Mouse (Mus musculus): Measurements from ENCODE around the gene S1pr2. TPM values are rescaled to one million over a fixed set of nuclear protein-coding genes. Genes with fewer than 3 reads are reported as not detected.

The S1pr2 gene
- polyA plus RNA-seq, 2 experiments = 1.3 to 2.3 TPM

GRCm38 (mm10) chr9:20951441-20951840 lies 25.1 kb downstream of the S1pr2 start:
- peak overlapping the region; percentile 86 to 91 for H3K4me3 ChIP-seq (ENCODE audit: insufficient read depth in 1 of 2, low read depth in 2 of 2, low read length in 2 of 2)
- H3K27ac ChIP-seq = peak overlapping the region; percentile 26
- ATAC-seq (ENCODE audit: insufficient read depth) (no peak), DNase-seq (ENCODE audit: low read depth in 3 of 3, low spot score in 3 of 3) (no peak)
- H3K9me3 ChIP-seq (ENCODE audit: control insufficient read depth, low read length) = no peaks in the 10 kb centered on the region
- no peaks in the 10 kb centered on the region for H3K27me3 ChIP-seq (ENCODE audit: control insufficient read depth, insufficient read depth, low read length)
- peaks cover 12 to 33% of the 10 kb centered on the region in 2 experiments; a peak in 3 of 4 replicates for H3K4me1 ChIP-seq (replicated peaks; ENCODE audit: control insufficient read depth in 2 of 2, insufficient read depth in 2 of 2, low read length in 1 of 2)
- peaks cover 4% of the 10 kb centered on the region for H3K36me3 ChIP-seq (replicated peaks; ENCODE audit: control insufficient read depth, insufficient read depth, low read depth)
- peak overlapping the region; percentile 89 for H3K4me2 ChIP-seq (ENCODE audit: low read depth)
- TF ChIP-seq EP300 (IDR thresholded peaks at IDR 0.05; ENCODE audit: low read depth) = no peak
- TF ChIP-seq CTCF (IDR thresholded peaks at IDR 0.05; ENCODE audit: low read depth) = no peak
- H3K9ac ChIP-seq (replicated peaks) = peak overlapping the region; percentile 95
- 11% methylated on average over 14 of the region's 14 CpGs for WGBS (ENCODE audit: insufficient replicate concordance)

GRCm38 (mm10) chr9:20950419-20950818 lies 26.2 kb downstream of the S1pr2 start:
- H3K27ac ChIP-seq = no peak overlapping the region
- no peak for DNase-seq (ENCODE audit: low read depth in 3 of 3, low spot score in 3 of 3)
- TF ChIP-seq EP300 (IDR thresholded peaks at IDR 0.05; ENCODE audit: low read depth) (no peak), CTCF (IDR thresholded peaks at IDR 0.05; ENCODE audit: low read depth) (no peak)
- peak overlapping the region in 1 of 2 experiments; percentile 91; a peak in 3 of 4 replicates for H3K4me3 ChIP-seq (ENCODE audit: insufficient read depth in 1 of 2, low read depth in 2 of 2, low read length in 2 of 2)
- H3K4me1 ChIP-seq (replicated peaks; ENCODE audit: control insufficient read depth in 2 of 2, insufficient read depth in 2 of 2, low read length in 1 of 2) = peaks cover 12 to 35% of the 10 kb centered on the region in 2 experiments; a peak in 3 of 4 replicates
- H3K36me3 ChIP-seq (replicated peaks; ENCODE audit: control insufficient read depth, insufficient read depth, low read depth) = peaks cover 4% of the 10 kb centered on the region
- H3K4me2 ChIP-seq (ENCODE audit: low read depth) = peak overlapping the region; percentile 89
- no peak for ATAC-seq (ENCODE audit: insufficient read depth)
- H3K9ac ChIP-seq (replicated peaks) = peak overlapping the region; percentile 95
- H3K9me3 ChIP-seq (ENCODE audit: control insufficient read depth, low read length) = no peaks in the 10 kb centered on the region
- no peaks in the 10 kb centered on the region for H3K27me3 ChIP-seq (ENCODE audit: control insufficient read depth, insufficient read depth, low read length)

- DNase-seq (ENCODE audit: low read depth in 3 of 3, low spot score in 3 of 3) (no peak), ATAC-seq (ENCODE audit: insufficient read depth) (no peak)
- Histone ChIP-seq H3K9me3 (ENCODE audit: control insufficient read depth, low read length) (no peaks in the 10 kb centered on the region), H3K36me3 (replicated peaks; ENCODE audit: control insufficient read depth, insufficient read depth, low read depth) (peaks cover 21% of the 10 kb centered on the region), H3K27me3 (ENCODE audit: control insufficient read depth, insufficient read depth, low read length) (no peaks in the 10 kb centered on the region), H3K9ac (replicated peaks) (no peak overlapping the region; the same call in 1 of the 2 replicates), H3K27ac (no peak overlapping the region), H3K4me3 (ENCODE audit: insufficient read depth in 1 of 2, low read depth in 2 of 2, low read length in 2 of 2) (no peak overlapping the region), H3K4me2 (ENCODE audit: low read depth) (no peak overlapping the region), H3K4me1 (replicated peaks; ENCODE audit: control insufficient read depth in 2 of 2, insufficient read depth in 2 of 2, low read length in 1 of 2) (peaks cover 11 to 33% of the 10 kb centered on the region in 2 experiments; a peak in 3 of 4 replicates)
- WGBS (ENCODE audit: insufficient replicate concordance) = 66% methylated on average over 16 of the region's 16 CpGs
- no peak for TF ChIP-seq CTCF (IDR thresholded peaks at IDR 0.05; ENCODE audit: low read depth)
- TF ChIP-seq EP300 (IDR thresholded peaks at IDR 0.05; ENCODE audit: low read depth) = no peak
Measured at GRCm38 (mm10) chr9:20946066-20946880, 30.3 kb downstream of the S1pr2 start.

DNA sequence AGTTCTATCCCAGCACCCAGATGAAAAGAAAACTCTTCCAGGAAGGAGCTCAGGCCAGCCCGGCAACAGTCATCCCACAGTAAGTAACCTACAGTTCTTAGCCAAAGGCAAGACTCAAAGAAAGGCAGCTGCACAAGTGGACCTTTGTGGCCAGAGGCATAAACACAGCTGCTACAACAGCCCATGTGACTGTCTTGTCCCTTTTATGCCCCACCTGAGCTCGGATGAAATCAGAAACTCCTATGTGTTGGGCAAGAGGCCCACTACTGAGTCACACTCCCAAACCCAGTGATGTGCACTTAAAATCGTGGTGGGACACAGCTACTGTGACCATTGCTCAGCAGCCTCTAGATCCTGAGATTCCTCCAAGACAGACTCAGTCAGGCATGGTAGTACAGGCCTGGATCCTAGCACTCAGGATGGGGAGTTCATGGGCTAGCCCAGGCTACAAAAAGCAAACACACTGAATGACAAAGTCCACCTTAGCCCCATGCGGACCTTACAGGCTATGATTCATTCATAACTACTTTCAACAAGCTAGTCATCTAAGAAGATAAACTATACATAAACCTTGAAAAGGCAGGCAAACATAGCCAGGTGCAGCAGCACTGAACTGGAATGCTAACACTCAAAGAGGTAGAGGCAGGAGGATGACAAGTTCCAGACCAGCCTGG lies 31.7 kb downstream of the S1pr2 start:
- Histone ChIP-seq H3K27me3 (ENCODE audit: control insufficient read depth, insufficient read depth, low read length) (no peaks in the 10 kb centered on the region), H3K4me1 (replicated peaks; ENCODE audit: control insufficient read depth in 2 of 2, insufficient read depth in 2 of 2, low read length in 1 of 2) (peaks cover 5 to 21% of the 10 kb centered on the region in 2 experiments; a peak in 2 of 4 replicates), H3K36me3 (replicated peaks; ENCODE audit: control insufficient read depth, insufficient read depth, low read depth) (peaks cover 33% of the 10 kb centered on the region), H3K4me3 (ENCODE audit: insufficient read depth in 1 of 2, low read depth in 2 of 2, low read length in 2 of 2) (no peak overlapping the region), H3K27ac (no peak overlapping the region), H3K9me3 (ENCODE audit: control insufficient read depth, low read length) (no peaks in the 10 kb centered on the region), H3K4me2 (ENCODE audit: low read depth) (no peak overlapping the region), H3K9ac (replicated peaks) (no peak overlapping the region)
- TF ChIP-seq CTCF (IDR thresholded peaks at IDR 0.05; ENCODE audit: low read depth) = no peak
- DNase-seq (ENCODE audit: low read depth in 3 of 3, low spot score in 3 of 3) (no peak), ATAC-seq (ENCODE audit: insufficient read depth) (no peak)
- WGBS (ENCODE audit: insufficient replicate concordance) = 66% methylated on average over 4 of the region's 4 CpGs

DNA sequence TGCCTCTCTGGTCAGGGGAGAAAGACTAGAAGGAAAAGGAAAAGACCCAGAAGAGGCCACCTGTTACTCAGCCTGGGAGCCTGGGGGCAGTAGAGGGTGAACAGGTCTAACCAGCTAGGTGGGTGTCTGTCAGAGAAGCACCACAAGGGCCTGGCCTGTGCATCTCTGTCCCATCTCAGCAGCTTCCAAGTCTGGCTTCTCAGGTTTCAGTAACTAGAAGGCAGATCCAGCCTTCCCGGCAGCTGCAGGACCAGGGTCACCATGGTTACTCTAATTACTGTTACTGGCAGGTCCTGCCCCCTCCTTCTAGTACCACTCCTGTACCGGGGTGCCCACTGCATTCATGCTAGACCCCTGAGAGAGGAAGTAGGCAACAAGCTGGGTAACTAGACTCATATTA lies 32.7 kb downstream of the S1pr2 start:
- no peak overlapping the region for H3K4me2 ChIP-seq (ENCODE audit: low read depth)
- DNase-seq (ENCODE audit: low read depth in 3 of 3, low spot score in 3 of 3) = no peak
- no peaks in the 10 kb centered on the region for H3K27me3 ChIP-seq (ENCODE audit: control insufficient read depth, insufficient read depth, low read length)
- TF ChIP-seq EP300 (IDR thresholded peaks at IDR 0.05; ENCODE audit: low read depth) = no peak
- TF ChIP-seq CTCF (IDR thresholded peaks at IDR 0.05; ENCODE audit: low read depth) = no peak
- H3K27ac ChIP-seq = no peak overlapping the region
- H3K4me3 ChIP-seq (ENCODE audit: insufficient read depth in 1 of 2, low read depth in 2 of 2, low read length in 2 of 2) = no peak overlapping the region
- peaks cover 0 to 13% of the 10 kb centered on the region in 2 experiments; a peak in 1 of 4 replicates for H3K4me1 ChIP-seq (replicated peaks; ENCODE audit: control insufficient read depth in 2 of 2, insufficient read depth in 2 of 2, low read length in 1 of 2)
- peaks cover 40% of the 10 kb centered on the region for H3K36me3 ChIP-seq (replicated peaks; ENCODE audit: control insufficient read depth, insufficient read depth, low read depth)
- WGBS (ENCODE audit: insufficient replicate concordance) = 79% methylated on average over 2 of the region's 2 CpGs
- no peak for ATAC-seq (ENCODE audit: insufficient read depth)
- no peak overlapping the region for H3K9ac ChIP-seq (replicated peaks)
- H3K9me3 ChIP-seq (ENCODE audit: control insufficient read depth, low read length) = no peaks in the 10 kb centered on the region

All from liver, embryonic 14.5 days (tissue).